Mouse (Mus musculus): Measurements from ENCODE around the gene Psmc4. TPM values are rescaled to one million over a fixed set of nuclear protein-coding genes. Genes with fewer than 3 reads are reported as not detected.

Psmc4 gene
- total RNA-seq, 2 experiments from 2014 or later, result 39.1 to 42.7 TPM

Other genes starting within 250 kb of the Psmc4 start
- 1.5 and 6.7 TPM in 2 replicates for gene Zfp626, start 242.9 kb downstream of the Psmc4 start, total RNA-seq (2015; ENCODE audit: low replicate concordance)
- 0.68 and 2.8 TPM in 2 replicates for gene Zfp626, start 242.9 kb downstream of the Psmc4 start, total RNA-seq (2017; ENCODE audit: low replicate concordance)
- gene Zfp59, start 211.5 kb downstream of the Psmc4 start, total RNA-seq (2015; ENCODE audit: low replicate concordance), result 0.63 and 1.9 TPM in 2 replicates
- gene Zfp59, start 211.5 kb downstream of the Psmc4 start, total RNA-seq (2017; ENCODE audit: low replicate concordance), result 2.0 and 2.4 TPM in 2 replicates
- gene Zfp607a, start 192.6 kb downstream of the Psmc4 start, total RNA-seq (2015; ENCODE audit: low replicate concordance), result 0.58 and 1.0 TPM in 2 replicates
- 1.1 and 2.6 TPM in 2 replicates for gene Zfp607a, start 192.6 kb downstream of the Psmc4 start, total RNA-seq (2017; ENCODE audit: low replicate concordance)
- 3.3 TPM in 1 of 2 replicates, not detected in the other for gene Zfp974, start 120.6 kb downstream of the Psmc4 start, total RNA-seq (2015; ENCODE audit: low replicate concordance)
- 0.14 TPM in 1 of 2 replicates, not detected in the other for gene Zfp974, start 120.6 kb downstream of the Psmc4 start, total RNA-seq (2017; ENCODE audit: low replicate concordance)
- 3.1 and 3.8 TPM in 2 replicates for gene Zfp780b, start 70.9 kb downstream of the Psmc4 start, total RNA-seq (2015; ENCODE audit: low replicate concordance)
- 3.2 and 3.6 TPM in 2 replicates for gene Zfp780b, start 70.9 kb downstream of the Psmc4 start, total RNA-seq (2017; ENCODE audit: low replicate concordance)
- gene Zfp850, start 36.0 kb downstream of the Psmc4 start, total RNA-seq (2015; ENCODE audit: low replicate concordance), result 0.38 and 2.3 TPM in 2 replicates
- gene Zfp850, start 36.0 kb downstream of the Psmc4 start, total RNA-seq (2017; ENCODE audit: low replicate concordance), result 0.43 and 0.84 TPM in 2 replicates
- gene Fcgbp, start 21.1 kb upstream of the Psmc4 start, total RNA-seq (2015; ENCODE audit: low replicate concordance), result not detected in 2 replicates
- gene Fcgbp, start 21.1 kb upstream of the Psmc4 start, total RNA-seq (2017; ENCODE audit: low replicate concordance), result not detected in 2 replicates
- gene 9530053A07Rik, start 79.4 kb upstream of the Psmc4 start, total RNA-seq (2015; ENCODE audit: low replicate concordance), result not detected in 2 replicates
- 0.28 TPM in 1 of 2 replicates, not detected in the other for gene 9530053A07Rik, start 79.4 kb upstream of the Psmc4 start, total RNA-seq (2017; ENCODE audit: low replicate concordance)
- 12.5 and 30.1 TPM in 2 replicates for gene Fbl, start 119.6 kb upstream of the Psmc4 start, total RNA-seq (2015; ENCODE audit: low replicate concordance)
- gene Fbl, start 119.6 kb upstream of the Psmc4 start, total RNA-seq (2017; ENCODE audit: low replicate concordance), result 22.2 and 30.7 TPM in 2 replicates
- gene Dyrk1b, start 129.4 kb upstream of the Psmc4 start, total RNA-seq (2015; ENCODE audit: low replicate concordance), result 2.1 and 4.6 TPM in 2 replicates
- 6.4 and 6.6 TPM in 2 replicates for gene Dyrk1b, start 129.4 kb upstream of the Psmc4 start, total RNA-seq (2017; ENCODE audit: low replicate concordance)
- not detected in 2 replicates for gene Eid2, start 217.8 kb upstream of the Psmc4 start, total RNA-seq (2015; ENCODE audit: low replicate concordance)
- gene Eid2, start 217.8 kb upstream of the Psmc4 start, total RNA-seq (2017; ENCODE audit: low replicate concordance), result 0.34 and 0.42 TPM in 2 replicates
- gene Eid2b, start 227.6 kb upstream of the Psmc4 start, total RNA-seq (2015; ENCODE audit: low replicate concordance), result 0.58 TPM in 1 of 2 replicates, not detected in the other
- gene Eid2b, start 227.6 kb upstream of the Psmc4 start, total RNA-seq (2017; ENCODE audit: low replicate concordance), result 1.7 and 3.0 TPM in 2 replicates
- not detected in 2 replicates for gene Selenov, start 241.1 kb upstream of the Psmc4 start, total RNA-seq (2015; ENCODE audit: low replicate concordance)
- not detected in 2 replicates for gene Selenov, start 241.1 kb upstream of the Psmc4 start, total RNA-seq (2017; ENCODE audit: low replicate concordance)

Measured in erythroblast, adult 5-6 weeks (primary cell).